Mouse (Mus musculus) myocyte (in vitro differentiated cells): ENCODE measurements around the gene Golm1.

Experiments used
- MYOD1 ChIP-seq, 3 experiments: IDR thresholded peaks; one replicate each; pipeline ENCODE4 v1.6.1; 2011; ENCODE audit warnings: control low read depth in 2 of 3, low read depth in 2 of 3, mild to moderate bottlenecking in 2 of 3, moderate library complexity in 1 of 3; ENCODE audit not compliant: insufficient read length in 2 of 3, control insufficient read depth in 1 of 3
- POLR2A ChIP-seq: IDR thresholded peaks from one replicate; pipeline ENCODE4 v1.6.1; 2011; ENCODE audit warnings: low read depth, mild to moderate bottlenecking, control low read depth, moderate library complexity; ENCODE audit not compliant: insufficient read length
- TCF12 ChIP-seq: IDR thresholded peaks from one replicate; pipeline ENCODE4 v1.6.1; 2011; ENCODE audit warnings: mild to moderate bottlenecking, control low read depth; ENCODE audit not compliant: poor library complexity, insufficient read depth, severe bottlenecking

- TF ChIP-seq POLR2A: no peak
- no peak for TF ChIP-seq TCF12
- no peak for TF ChIP-seq MYOD1 (IDR thresholded peaks at IDR 0.05; ENCODE audit: control insufficient read depth in 1 of 3, insufficient read length in 2 of 3, low read depth in 2 of 3)
Measured at GRCm38 (mm10) chr13:59615152-59615551, 60.5 kb downstream of the Golm1 start.
